Mouse (Mus musculus): ENCODE measurements around the gene Zfp664. TPM values are rescaled to one million over a fixed set of nuclear protein-coding genes. Genes with fewer than 3 reads are reported as not detected.

The Zfp664 gene
- polyA plus RNA-seq, 1 experiment = 19.6 TPM

- no peak for TF ChIP-seq USF1 (IDR thresholded peaks at IDR 0.05; ENCODE audit: low read depth)
- TF ChIP-seq POLR2AphosphoS2 (IDR thresholded peaks at IDR 0.05; ENCODE audit: insufficient read length, low read depth) = no peak
- TF ChIP-seq REST (IDR thresholded peaks at IDR 0.05; ENCODE audit: insufficient read depth, insufficient read length) = no peak
- TF ChIP-seq MYOD1 (IDR thresholded peaks at IDR 0.05; ENCODE audit: control insufficient read depth in 1 of 3, insufficient read length in 2 of 3, low read depth in 2 of 3) = no peak
- no peak for TF ChIP-seq MYOG (IDR thresholded peaks at IDR 0.05; ENCODE audit: control insufficient read depth in 1 of 3, insufficient read depth in 1 of 3, insufficient read length in 2 of 3, low read depth in 2 of 3)
- TF ChIP-seq MAX (IDR thresholded peaks at IDR 0.05; ENCODE audit: low read depth) = no peak
- TF ChIP-seq SRF (IDR thresholded peaks at IDR 0.05; ENCODE audit: control insufficient read depth, insufficient read length, low read depth) = no peak
- Histone ChIP-seq H3K4me3 (peak overlapping the region; percentile 36), H3K27me3 (ENCODE audit: control insufficient read depth, insufficient read depth, insufficient read length) (peaks cover 8% of the 10 kb centered on the region), H3K36me3 (ENCODE audit: control insufficient read depth, insufficient read depth) (no peaks in the 10 kb centered on the region), H3K79me2 (ENCODE audit: control insufficient read depth, insufficient read depth) (peaks cover 41% of the 10 kb centered on the region), H3ac (ENCODE audit: control insufficient read depth, insufficient read length) (peak overlapping the region; percentile 72), H3K4me2 (ENCODE audit: low read depth) (peak overlapping the region; percentile 96)
Observed at GRCm38 (mm10) chr5:124862871-124863741, 615 bp downstream of the Zfp664 start.

- no peak overlapping the region for H3K4me2 ChIP-seq (ENCODE audit: low read depth)
Observed at GRCm38 (mm10) chr5:124868981-124869380, 6.5 kb downstream of the Zfp664 start.

GRCm38 (mm10) chr5:124872033-124872432, 9.5 kb downstream of the Zfp664 start:
- H3K4me2 ChIP-seq (ENCODE audit: low read depth) = no peak overlapping the region
- no peak overlapping the region for H3K4me3 ChIP-seq
- TF ChIP-seq CEBPB (IDR thresholded peaks at IDR 0.05; ENCODE audit: insufficient read depth, poor library complexity, severe bottlenecking) = no peak
- no peak overlapping the region for H3ac ChIP-seq (ENCODE audit: control insufficient read depth, insufficient read length)
- H3K27me3 ChIP-seq (ENCODE audit: control insufficient read depth, insufficient read depth, insufficient read length) = no peaks in the 10 kb centered on the region
- no peaks in the 10 kb centered on the region for H3K36me3 ChIP-seq (ENCODE audit: control insufficient read depth, insufficient read depth)
- peaks cover 94% of the 10 kb centered on the region for H3K79me2 ChIP-seq (ENCODE audit: control insufficient read depth, insufficient read depth)

More at GRCm38 (mm10) chr5:124868981-124869380, 6.5 kb downstream of the Zfp664 start:
- Histone ChIP-seq H3K36me3 (ENCODE audit: control insufficient read depth, insufficient read depth) (no peaks in the 10 kb centered on the region), H3K4me3 (no peak overlapping the region), H3ac (ENCODE audit: control insufficient read depth, insufficient read length) (no peak overlapping the region), H3K27me3 (ENCODE audit: control insufficient read depth, insufficient read depth, insufficient read length) (no peaks in the 10 kb centered on the region), H3K79me2 (ENCODE audit: control insufficient read depth, insufficient read depth) (peaks cover 91% of the 10 kb centered on the region)
- TF ChIP-seq MAX (IDR thresholded peaks at IDR 0.05; ENCODE audit: low read depth) (no peak), TCF3 (IDR thresholded peaks at IDR 0.05; ENCODE audit: insufficient read length, low read depth) (no peak), SRF (IDR thresholded peaks at IDR 0.05; ENCODE audit: control insufficient read depth, insufficient read length, low read depth) (no peak), TCF12 (IDR thresholded peaks at IDR 0.05; ENCODE audit: insufficient read depth, poor library complexity, severe bottlenecking) (no peak), CEBPB (IDR thresholded peaks at IDR 0.05; ENCODE audit: insufficient read depth, poor library complexity, severe bottlenecking) (no peak), USF1 (IDR thresholded peaks at IDR 0.05; ENCODE audit: low read depth) (no peak), REST (IDR thresholded peaks at IDR 0.05; ENCODE audit: insufficient read depth, insufficient read length) (no peak), MYOD1 (IDR thresholded peaks at IDR 0.05; ENCODE audit: control insufficient read depth in 1 of 3, insufficient read length in 2 of 3, low read depth in 2 of 3) (no peak), E2F4 (IDR thresholded peaks at IDR 0.05; ENCODE audit: insufficient read depth) (no peak), POLR2A (IDR thresholded peaks at IDR 0.05; ENCODE audit: insufficient read length, low read depth) (no peak), MYOG (IDR thresholded peaks at IDR 0.05; ENCODE audit: control insufficient read depth in 1 of 3, insufficient read depth in 1 of 3, insufficient read length in 2 of 3, low read depth in 2 of 3) (no peak), POLR2AphosphoS2 (IDR thresholded peaks at IDR 0.05; ENCODE audit: insufficient read length, low read depth) (no peak)

- Histone ChIP-seq H3K36me3 (ENCODE audit: control insufficient read depth, insufficient read depth) (no peaks in the 10 kb centered on the region), H3K4me2 (ENCODE audit: low read depth) (no peak overlapping the region), H3K27me3 (ENCODE audit: control insufficient read depth, insufficient read depth, insufficient read length) (no peaks in the 10 kb centered on the region), H3K79me2 (ENCODE audit: control insufficient read depth, insufficient read depth) (peaks cover 90% of the 10 kb centered on the region), H3ac (ENCODE audit: control insufficient read depth, insufficient read length) (no peak overlapping the region), H3K4me3 (no peak overlapping the region)
- TF ChIP-seq E2F4 (IDR thresholded peaks at IDR 0.05; ENCODE audit: insufficient read depth) = no peak
- TF ChIP-seq MAX (IDR thresholded peaks at IDR 0.05; ENCODE audit: low read depth) = no peak
- no peak for TF ChIP-seq REST (IDR thresholded peaks at IDR 0.05; ENCODE audit: insufficient read depth, insufficient read length)
- no peak for TF ChIP-seq SRF (IDR thresholded peaks at IDR 0.05; ENCODE audit: control insufficient read depth, insufficient read length, low read depth)
- TF ChIP-seq CEBPB (IDR thresholded peaks at IDR 0.05; ENCODE audit: insufficient read depth, poor library complexity, severe bottlenecking) = no peak
- no peak for TF ChIP-seq MYOG (IDR thresholded peaks at IDR 0.05; ENCODE audit: control insufficient read depth in 1 of 3, insufficient read depth in 1 of 3, insufficient read length in 2 of 3, low read depth in 2 of 3)
- TF ChIP-seq MYOD1 (IDR thresholded peaks at IDR 0.05; ENCODE audit: control insufficient read depth in 1 of 3, insufficient read length in 2 of 3, low read depth in 2 of 3) = no peak
- TF ChIP-seq USF1 (IDR thresholded peaks at IDR 0.05; ENCODE audit: low read depth) = no peak
- no peak for TF ChIP-seq TCF12 (IDR thresholded peaks at IDR 0.05; ENCODE audit: insufficient read depth, poor library complexity, severe bottlenecking)
- TF ChIP-seq POLR2AphosphoS2 (IDR thresholded peaks at IDR 0.05; ENCODE audit: insufficient read length, low read depth) = no peak
- TF ChIP-seq TCF3 (IDR thresholded peaks at IDR 0.05; ENCODE audit: insufficient read length, low read depth) = no peak
- no peak for TF ChIP-seq POLR2A (IDR thresholded peaks at IDR 0.05; ENCODE audit: insufficient read length, low read depth)
Observed at GRCm38 (mm10) chr5:124873096-124873495, 10.6 kb downstream of the Zfp664 start.
